8 mouse cellular contexts compared by ENCODE assay signal in genomic region chr14:18167041-18167440, GRCm38 (mm10).
DNase-seq lines count a peak whose midpoint lies in the region; ATAC-seq and TF ChIP-seq lines count a peak whose summit lies in the region.

No protein-coding gene starts in this region.

- no peak for ATAC-seq in limb, embryonic 11.5 days (ENCODE audit: insufficient number of reproducible peaks, low FRiP score, low TSS enrichment, low read depth)
- ATAC-seq in heart, postnatal 0 days (ENCODE audit: insufficient read depth, low read depth), result no peak
- no peak for ATAC-seq in lung, postnatal 0 days
- no peak for ATAC-seq in activated CD4-positive, CD25-positive, alpha-beta regulatory T cell, adult 4 months

- no peaks in the 10 kb centered on the region for H3K9me3 ChIP-seq in limb, embryonic 11.5 days (ENCODE audit: control insufficient read depth, low read length)
- H3K9me3 ChIP-seq in limb, embryonic 10.5 days (replicated peaks), result no peaks in the 10 kb centered on the region
- H3K9me3 ChIP-seq in heart, postnatal 0 days (replicated peaks; ENCODE audit: control insufficient read depth, low read length), result no peaks in the 10 kb centered on the region
- no peaks in the 10 kb centered on the region for H3K9me3 ChIP-seq in lung, postnatal 0 days (ENCODE audit: low read length)

- H3K9ac ChIP-seq in limb, embryonic 11.5 days (ENCODE audit: low read length), result no peak overlapping the region
- H3K9ac ChIP-seq in heart, postnatal 0 days (replicated peaks; ENCODE audit: low read depth, low read length), result no peak overlapping the region
- no peak overlapping the region for H3K9ac ChIP-seq in lung, postnatal 0 days (replicated peaks; ENCODE audit: low read depth)

- H3K27me3 ChIP-seq in limb, embryonic 11.5 days (ENCODE audit: control insufficient read depth, insufficient read depth, low read length), result no peaks in the 10 kb centered on the region
- no peaks in the 10 kb centered on the region for H3K27me3 ChIP-seq in limb, embryonic 10.5 days (ENCODE audit: low read depth, poor library complexity, severe bottlenecking)
- no peaks in the 10 kb centered on the region for H3K27me3 ChIP-seq in heart, postnatal 0 days (ENCODE audit: control insufficient read depth, insufficient read depth, low read length)
- H3K27me3 ChIP-seq in lung, postnatal 0 days (replicated peaks; ENCODE audit: insufficient read depth, low read length), result no peaks in the 10 kb centered on the region

- DNase-seq in adrenal gland, adult 18-20 months (ENCODE audit: low spot score in 2 of 2), result peak; percentile 39 to 50
- DNase-seq in adrenal gland, adult 8-10 months, result no peak
- DNase-seq in limb, embryonic 11.5 days (ENCODE audit: low spot score), result peak; percentile 45
- DNase-seq in limb, embryonic 10.5 days (ENCODE audit: low spot score), result no peak
- DNase-seq in adrenal gland, postnatal 10 days, result peak; percentile 58
- peak; percentile 17 for DNase-seq in heart, postnatal 0 days (ENCODE audit: low spot score)
- peak; percentile 15 for DNase-seq in lung, postnatal 0 days (ENCODE audit: low spot score)

- no peak overlapping the region for H3K27ac ChIP-seq in limb, embryonic 11.5 days (replicated peaks; ENCODE audit: low read depth, low read length)
- no peak overlapping the region for H3K27ac ChIP-seq in limb, embryonic 10.5 days
- H3K27ac ChIP-seq in heart, postnatal 0 days (ENCODE audit: low read depth), result no peak overlapping the region
- H3K27ac ChIP-seq in lung, postnatal 0 days (ENCODE audit: low read length), result no peak overlapping the region

- TF ChIP-seq EP300 in heart, postnatal 0 days (IDR thresholded peaks at IDR 0.05; ENCODE audit: low read depth), result no peak
- TF ChIP-seq EP300 in lung, postnatal 0 days (IDR thresholded peaks at IDR 0.05), result no peak

- H3K4me1 ChIP-seq in limb, embryonic 11.5 days (ENCODE audit: control insufficient read depth, insufficient read depth, low read length), result no peaks in the 10 kb centered on the region
- H3K4me1 ChIP-seq in limb, embryonic 10.5 days, result no peaks in the 10 kb centered on the region
- H3K4me1 ChIP-seq in heart, postnatal 0 days (ENCODE audit: control insufficient read depth, insufficient read depth), result no peaks in the 10 kb centered on the region
- no peaks in the 10 kb centered on the region for H3K4me1 ChIP-seq in lung, postnatal 0 days (ENCODE audit: insufficient read depth, low read depth, low read length)

- no peaks in the 10 kb centered on the region for H3K36me3 ChIP-seq in limb, embryonic 11.5 days (ENCODE audit: control insufficient read depth, insufficient read depth, low read length)
- no peaks in the 10 kb centered on the region for H3K36me3 ChIP-seq in limb, embryonic 10.5 days
- H3K36me3 ChIP-seq in heart, postnatal 0 days (replicated peaks; ENCODE audit: control insufficient read depth, insufficient read depth, low read length), result no peaks in the 10 kb centered on the region
- H3K36me3 ChIP-seq in lung, postnatal 0 days (ENCODE audit: insufficient read depth, low read length), result no peaks in the 10 kb centered on the region

- peak; percentile 37 for TF ChIP-seq CTCF in heart, postnatal 0 days (IDR thresholded peaks at IDR 0.05; ENCODE audit: low read depth)
- TF ChIP-seq CTCF in lung, postnatal 0 days (IDR thresholded peaks at IDR 0.05), result peak; percentile 63

- H3K4me3 ChIP-seq in limb, embryonic 11.5 days (ENCODE audit: low read depth, low read length), result no peak overlapping the region
- no peak overlapping the region for H3K4me3 ChIP-seq in limb, embryonic 10.5 days
- H3K4me3 ChIP-seq in heart, postnatal 0 days (ENCODE audit: low read depth, low read length), result no peak overlapping the region
- no peak overlapping the region for H3K4me3 ChIP-seq in lung, postnatal 0 days (ENCODE audit: low read depth, low read length)

- H3K4me2 ChIP-seq in limb, embryonic 11.5 days (ENCODE audit: low read depth, severe bottlenecking), result no peak overlapping the region
- H3K4me2 ChIP-seq in heart, postnatal 0 days (ENCODE audit: low read depth, low read length), result no peak overlapping the region
- H3K4me2 ChIP-seq in lung, postnatal 0 days (replicated peaks; ENCODE audit: low read depth, low read length), result no peak overlapping the region

Comparison
In these comparisons a context has a peak if more than half of its experiments do, and no peak if none do; other contexts are left out.
1. DNase-seq: peak in adrenal gland, adult 18-20 months (2 of 2), limb, embryonic 11.5 days (single experiment), adrenal gland, postnatal 10 days (single experiment), heart, postnatal 0 days (single experiment) and lung, postnatal 0 days (single experiment); none in adrenal gland, adult 8-10 months (single experiment) and limb, embryonic 10.5 days (single experiment).